Mouse (Mus musculus): ENCODE results near the gene Slc25a33.

DNA sequence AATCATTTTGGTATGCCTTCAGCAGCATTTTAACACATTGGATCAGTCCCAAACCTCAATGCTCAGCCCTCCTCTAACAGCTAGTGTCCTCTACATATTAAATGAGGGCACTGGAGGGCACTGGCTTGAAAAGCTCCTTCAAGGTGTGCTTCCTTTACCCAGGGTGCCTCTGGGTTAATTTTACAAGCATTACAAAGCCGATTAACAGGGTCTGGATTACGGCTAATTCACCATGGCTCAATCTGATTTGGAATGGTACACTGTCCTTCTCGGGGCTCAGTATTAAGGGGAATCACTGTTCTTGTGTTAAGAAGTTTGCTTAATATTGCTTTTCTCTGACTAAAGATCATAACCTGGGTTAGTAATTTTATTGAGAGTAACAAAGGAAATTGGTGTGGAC is 21.2 kb downstream of the Slc25a33 start:
- no peak for TF ChIP-seq CTCF (IDR thresholded peaks at IDR 0.05; ENCODE audit: insufficient read depth, low read depth, low read length)
- no peak for TF ChIP-seq POLR2A (IDR thresholded peaks at IDR 0.05; ENCODE audit: insufficient read depth, low read depth, low read length)
